Mouse (Mus musculus) spleen, postnatal 36 days (tissue): ENCODE measurements around the gene Mcm5.
A peak's percentile ranks its signal among the peaks of the same experiment; 100 is the strongest.

ENCODE experiments used
- DNase-seq, 2 experiments: peaks; one replicate each; pipeline ENCODE4 v3.0.0; 2022; ENCODE audit warnings: low spot score in 2 of 2, mixed read lengths in 1 of 2

Mcm5 gene

DNA sequence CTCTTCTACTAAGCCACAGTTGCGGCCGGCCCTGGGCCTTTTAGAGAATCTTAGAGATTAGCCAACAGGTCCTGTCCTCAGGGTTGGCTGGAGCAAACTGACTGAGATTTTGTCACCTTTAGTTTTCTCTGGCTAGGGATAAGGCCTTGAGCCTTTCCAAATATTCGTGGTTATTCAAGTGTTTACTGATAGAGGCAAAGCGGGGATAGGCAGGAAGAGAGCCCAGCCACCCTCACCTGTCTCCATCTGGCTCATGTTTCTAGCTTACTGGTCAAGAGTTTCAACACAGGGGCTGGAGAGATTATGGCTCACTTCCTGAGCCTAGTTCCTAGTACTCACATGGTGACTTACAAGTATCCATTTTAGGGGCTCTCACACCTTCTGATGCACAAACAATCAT lies 6.4 kb upstream of the Mcm5 start:
- no peak for DNase-seq

DNA sequence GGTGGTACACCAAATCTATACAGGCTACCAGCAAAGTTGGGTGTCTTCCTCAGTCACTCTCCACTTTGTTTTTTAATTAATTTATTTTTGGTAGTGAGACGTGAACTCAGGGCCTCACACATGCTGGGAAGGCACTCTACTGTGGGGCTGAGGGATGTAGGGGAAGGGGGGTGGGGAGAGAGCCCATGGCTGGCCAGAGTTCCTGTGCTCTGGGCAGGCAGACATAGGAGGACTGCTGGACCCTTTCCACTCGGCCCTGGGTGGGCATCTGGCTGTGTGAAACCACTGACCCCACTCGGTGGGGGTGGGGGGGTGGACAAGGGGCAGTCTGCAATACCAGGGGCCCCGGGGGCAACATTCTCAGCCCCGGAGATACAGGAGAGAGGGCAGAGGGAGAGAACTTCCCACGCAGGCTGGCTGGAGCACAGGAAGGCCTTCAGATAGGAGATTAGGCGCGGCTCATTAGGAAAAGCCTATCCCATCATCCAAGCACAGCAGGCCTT lies 5.9 kb upstream of the Mcm5 start:
- no peak for DNase-seq

GRCm38 (mm10) chr8:75108527-75109235 lies 688 bp upstream of the Mcm5 start:
- DNase-seq: peak; percentile 79 to 81

- DNase-seq: no peak
These were observed 724 bp downstream of the Mcm5 start for GRCm38 (mm10) chr8:75110093-75110492.

GRCm38 (mm10) chr8:75118505-75118904 lies 9.1 kb downstream of the Mcm5 start:
- DNase-seq: no peak

DNA sequence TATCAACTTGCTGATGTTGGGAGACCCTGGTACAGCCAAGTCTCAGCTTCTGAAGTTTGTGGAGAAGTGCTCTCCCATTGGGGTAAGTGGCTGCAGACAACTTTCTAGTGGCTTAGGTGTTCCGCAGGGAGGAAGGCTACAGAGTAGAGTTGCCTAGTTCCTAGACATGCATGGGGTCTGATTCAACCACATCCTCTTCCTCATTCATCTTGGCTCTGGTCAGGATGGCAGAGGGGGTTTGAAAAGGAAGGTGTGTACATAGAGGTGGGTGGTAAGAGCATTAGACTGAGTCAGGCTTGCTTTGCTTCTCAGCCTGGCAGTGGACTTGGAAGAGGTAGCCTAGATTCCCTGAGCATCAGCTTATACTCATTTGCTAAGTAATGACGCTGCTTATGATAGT lies 9.9 kb downstream of the Mcm5 start:
- DNase-seq: no peak

DNA sequence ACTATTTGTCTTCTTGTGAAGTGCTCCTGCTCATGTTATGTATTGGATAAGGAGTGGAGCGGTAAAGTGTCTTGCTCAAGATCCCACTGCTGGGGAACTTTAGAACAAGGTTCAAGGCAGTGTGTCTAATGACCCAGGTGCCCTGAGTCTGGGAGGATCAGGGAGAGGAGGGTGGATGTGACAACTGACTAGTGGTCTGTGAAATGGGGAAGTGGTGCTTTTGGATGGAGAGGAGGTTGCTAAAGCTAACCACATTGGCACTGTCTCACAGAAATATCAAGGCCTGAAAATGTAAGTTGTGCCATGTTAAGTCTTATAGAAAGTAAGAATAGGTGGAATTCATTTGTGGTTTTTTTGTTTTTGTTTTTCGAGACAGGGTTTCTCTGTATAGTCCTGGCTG lies 10.4 kb downstream of the Mcm5 start:
- peak in 1 of 2 experiments; percentile 14 for DNase-seq

- DNase-seq: no peak
These were observed 18.0 kb downstream of the Mcm5 start for GRCm38 (mm10) chr8:75127406-75127805.

DNA sequence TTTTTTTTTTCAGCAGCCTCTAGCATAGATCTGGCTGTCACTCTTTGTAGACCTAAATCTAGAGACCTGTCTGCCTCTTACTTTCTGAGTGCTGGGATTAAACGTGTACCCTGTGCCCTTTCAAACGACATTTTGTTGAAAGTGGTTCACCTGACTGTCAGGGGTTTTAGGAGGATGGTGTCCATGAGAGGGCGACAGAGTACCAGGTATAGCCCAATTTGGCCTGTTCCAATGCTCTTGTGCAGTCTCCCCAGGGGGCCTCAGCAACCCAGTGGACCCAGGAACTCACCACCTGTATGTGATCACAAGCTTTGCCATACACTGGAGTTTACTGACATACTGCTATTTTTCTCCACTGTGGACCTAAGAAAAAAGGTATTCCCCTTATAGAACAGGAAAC lies 23.1 kb downstream of the Mcm5 start:
- DNase-seq: peak in 1 of 2 experiments; percentile 35

- DNase-seq: no peak
These were observed 24.0 kb downstream of the Mcm5 start for GRCm38 (mm10) chr8:75133399-75133798.

DNA sequence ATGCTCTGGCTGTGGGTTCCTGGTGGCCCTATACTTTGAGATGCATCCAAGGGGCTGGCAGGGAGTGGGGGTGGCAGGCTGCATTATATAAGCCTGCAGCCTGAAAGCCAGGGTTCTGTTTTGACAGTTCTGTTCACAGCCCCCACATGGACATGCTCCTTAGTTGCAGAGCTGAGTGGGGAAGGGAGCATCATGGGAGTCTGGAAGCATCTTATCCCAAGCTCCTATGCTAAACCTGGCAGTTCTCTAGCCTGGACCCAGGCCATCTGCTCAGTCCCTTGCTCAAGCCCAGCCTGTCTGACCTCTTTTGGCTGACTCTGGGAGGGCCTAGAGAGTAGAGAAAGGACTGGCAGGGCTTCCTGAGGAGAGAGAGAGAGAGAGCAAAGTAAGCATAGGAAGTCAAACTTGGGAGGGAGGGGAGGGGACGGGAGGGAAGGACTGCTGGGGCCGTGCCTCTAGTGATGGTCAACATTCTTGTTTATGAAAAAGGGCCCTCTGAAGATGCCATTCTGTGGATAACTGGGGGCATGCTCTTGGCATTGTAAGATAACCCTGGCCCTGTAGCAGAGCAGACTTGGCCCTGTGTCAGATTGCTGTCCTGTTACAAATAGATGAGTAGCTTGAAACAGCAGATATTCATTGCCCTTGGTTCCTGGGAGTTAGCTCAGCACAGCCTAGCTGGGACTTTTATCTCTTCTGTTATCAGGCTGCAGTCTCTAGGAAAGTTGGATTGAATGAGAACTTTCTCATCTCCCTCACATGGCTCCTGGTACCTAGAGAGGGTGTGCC lies 25.4 kb downstream of the Mcm5 start:
- DNase-seq: peak; percentile 10 to 25

DNA sequence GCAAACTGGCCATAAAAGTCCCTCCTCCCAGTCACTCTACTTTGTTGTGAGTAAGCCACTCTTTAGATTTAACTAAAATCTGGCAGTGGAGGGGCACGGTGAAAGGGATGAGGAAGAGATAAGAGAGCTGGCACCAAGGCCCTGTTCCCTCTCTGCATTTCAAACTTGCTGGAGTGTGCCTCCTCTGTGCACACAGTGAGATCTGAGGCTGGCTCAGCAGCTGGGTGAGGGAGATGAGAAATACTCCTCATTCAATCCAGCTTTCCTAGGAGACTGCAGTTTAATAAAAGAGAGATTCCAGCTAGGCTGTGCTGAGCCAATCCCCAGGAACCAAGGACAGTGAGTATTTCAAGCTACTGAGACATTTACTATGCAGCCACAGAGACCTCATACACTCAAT lies 26.4 kb downstream of the Mcm5 start:
- no peak for DNase-seq

GRCm38 (mm10) chr8:75136256-75136655 lies 26.9 kb downstream of the Mcm5 start:
- no peak for DNase-seq

DNA sequence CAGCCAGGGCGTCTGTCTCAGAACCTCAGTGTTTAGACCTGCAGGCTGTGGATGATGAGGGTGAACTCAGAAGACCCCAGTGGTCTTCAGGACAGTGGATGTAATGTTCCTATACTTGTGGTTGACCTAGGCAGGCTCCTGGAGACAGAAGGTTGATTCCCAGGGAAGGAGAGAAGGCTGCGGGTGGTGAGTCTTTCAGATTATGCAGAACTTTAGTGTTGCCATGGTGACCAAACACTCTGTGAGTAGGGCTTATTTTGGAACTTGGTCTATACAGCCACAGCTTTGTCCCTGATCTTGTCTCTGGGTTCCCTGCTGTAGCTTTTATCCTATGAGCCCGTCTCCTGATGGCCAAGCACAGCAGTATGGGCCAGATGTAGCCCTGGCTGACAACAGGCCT lies 28.2 kb downstream of the Mcm5 start:
- no peak for DNase-seq

DNA sequence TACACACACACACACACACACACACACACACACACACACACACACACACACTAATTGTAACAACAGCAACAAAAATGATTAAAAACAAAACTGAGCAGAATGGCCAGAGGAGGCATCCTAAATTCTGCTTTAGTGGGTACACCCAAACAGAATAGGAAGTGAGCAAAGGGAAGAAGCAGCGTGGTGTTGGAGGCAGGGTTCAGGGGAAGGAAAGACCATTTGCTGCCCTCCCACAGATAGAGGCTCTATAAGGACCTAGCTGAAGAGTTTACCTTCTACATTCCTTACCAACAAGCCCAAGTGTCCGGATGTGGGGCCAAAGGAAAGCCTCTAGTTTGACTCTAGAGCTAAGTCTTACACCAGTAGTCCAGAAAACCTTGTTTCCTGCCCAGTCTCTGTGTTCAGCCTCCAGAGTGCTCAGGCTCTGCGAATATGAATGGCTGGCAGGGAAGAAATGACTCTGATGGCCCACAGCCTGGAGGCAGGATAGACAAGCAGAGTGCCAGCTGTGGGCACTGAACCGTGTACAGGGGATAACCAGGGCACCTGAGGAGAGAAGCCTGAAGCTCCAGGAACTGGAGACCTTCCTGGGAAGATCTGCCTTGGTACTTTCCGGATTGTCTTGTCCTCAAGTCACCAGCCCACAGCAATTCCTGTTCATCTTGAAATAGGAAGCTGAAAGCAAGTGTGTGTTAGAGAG lies 41.7 kb downstream of the Mcm5 start:
- DNase-seq: no peak

- DNase-seq: no peak
These were observed 42.4 kb downstream of the Mcm5 start for GRCm38 (mm10) chr8:75151743-75152142.

- no peak for DNase-seq
These were observed 43.2 kb downstream of the Mcm5 start for GRCm38 (mm10) chr8:75152505-75153082.

- no peak for DNase-seq
These were observed 45.6 kb downstream of the Mcm5 start for GRCm38 (mm10) chr8:75154855-75155478.

DNA sequence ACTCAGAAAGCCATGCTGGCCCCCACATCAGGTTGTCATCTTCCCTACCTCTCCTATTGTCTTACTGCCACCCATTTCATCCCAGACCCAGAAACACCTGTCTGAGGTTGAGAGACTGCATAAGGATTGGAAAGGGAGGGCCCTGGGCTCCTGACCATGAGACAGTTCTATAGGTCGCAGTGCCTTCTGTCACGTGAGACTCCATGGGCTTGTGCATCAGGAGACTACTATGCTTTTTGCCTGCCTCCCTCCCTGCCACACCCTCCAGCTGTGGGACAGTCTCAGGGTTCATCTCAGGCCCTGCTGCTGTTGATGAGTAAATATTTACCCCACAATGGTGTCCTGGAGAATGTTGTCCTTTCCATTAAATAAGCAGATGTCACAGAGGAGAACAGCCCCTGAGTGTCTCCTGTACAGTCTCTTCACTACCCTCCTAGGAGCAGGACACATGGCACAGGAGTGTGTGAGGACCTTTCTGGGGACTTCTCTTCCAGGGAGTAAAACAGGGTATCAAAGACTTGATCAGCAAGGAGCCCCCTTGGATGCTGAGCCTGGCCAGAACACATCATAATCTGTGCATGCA lies 46.5 kb downstream of the Mcm5 start:
- no peak for DNase-seq

DNA sequence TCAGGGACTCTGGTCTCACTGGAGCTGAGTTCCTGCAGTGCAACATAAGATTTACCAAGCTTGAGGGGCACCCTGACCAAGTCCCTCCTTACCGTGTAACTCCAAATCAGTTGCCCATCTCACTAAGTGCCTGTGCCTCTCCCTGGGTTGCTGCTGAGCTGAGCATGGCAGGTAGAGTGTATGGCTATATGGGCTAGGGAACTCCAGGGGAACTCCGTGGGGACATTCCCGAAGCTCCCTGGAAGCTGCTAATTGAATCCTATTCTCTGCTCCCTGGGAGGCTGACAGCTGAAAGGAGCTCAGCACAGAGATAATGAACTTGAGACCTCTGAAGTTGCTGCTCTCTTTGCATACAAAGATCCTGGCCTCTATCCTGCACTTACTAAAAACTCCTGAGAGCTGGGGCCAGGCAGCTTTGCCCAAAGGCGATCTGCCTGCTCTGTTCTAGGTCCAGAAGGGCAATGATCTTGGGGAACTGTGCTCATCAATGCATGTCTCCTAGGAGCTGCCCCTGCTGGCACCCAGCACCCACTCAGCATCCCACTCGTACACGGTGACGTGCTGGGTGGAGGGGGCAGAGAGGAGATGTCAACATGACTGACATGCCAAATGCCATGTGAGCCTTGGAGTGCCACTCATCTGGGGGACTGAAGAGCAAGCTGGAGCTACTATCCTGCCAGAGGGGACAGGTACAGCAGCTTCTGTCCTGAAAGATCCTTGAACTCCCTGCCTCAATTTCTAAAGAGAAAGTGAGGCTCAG lies 48.3 kb downstream of the Mcm5 start:
- no peak for DNase-seq

DNA sequence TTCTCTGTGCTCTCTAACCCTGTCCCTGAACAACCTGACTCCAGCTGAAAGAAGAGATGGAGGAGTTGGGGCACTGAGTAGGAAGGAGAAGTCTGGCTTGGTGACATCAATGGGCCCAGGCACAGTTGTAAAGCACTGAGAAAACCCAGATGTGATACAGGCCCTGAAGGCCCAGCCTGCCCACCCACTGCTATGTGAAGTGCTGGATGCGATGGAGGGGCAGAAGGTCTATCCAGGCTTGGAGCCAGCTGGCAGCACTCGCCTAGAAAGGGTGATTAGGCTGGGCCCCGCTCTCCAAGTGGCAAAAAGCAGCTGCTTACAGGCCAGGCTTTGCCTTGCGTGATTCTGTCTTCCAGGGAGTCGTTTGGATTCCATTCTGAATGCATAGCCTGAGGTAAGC lies 60.0 kb downstream of the Mcm5 start:
- DNase-seq: no peak
